29 mouse cellular contexts compared by ENCODE assay signal in genomic region chr6:32384937-32385336, GRCm38 (mm10).
DNase-seq lines count a peak whose midpoint lies in the region; ATAC-seq lines count a peak whose summit lies in the region.
"Had no signal": no experiment of that assay in that cellular context is flagged by ENCODE, and none has a peak within 500 bp of the region (broad histone marks: within the 10 kb centered on the region; RNA-seq: fewer than 3 reads in every experiment).

No protein-coding gene starts in this region.

- peak; percentile 23 to 26 for DNase-seq in cerebellum, adult 18-20 months
- DNase-seq in cerebellum, postnatal 4 days (ENCODE audit: low spot score in 2 of 2): no peak
- DNase-seq in frontal cortex, postnatal 36 days (ENCODE audit: low spot score in 2 of 2): no peak
- peak; percentile 67 for DNase-seq in midbrain, embryonic 14.5 days
- DNase-seq in brain, adult 2 months (ENCODE audit: low read depth, low spot score): peak; percentile 47
- no peak for DNase-seq in spleen, adult 12 weeks (ENCODE audit: low spot score)
- DNase-seq: adrenal gland, adult 2 months; adrenal gland, postnatal 36 days; embryo, embryonic 11 days; gastrocnemius, postnatal 25 days; heart, adult 18-20 months; heart, postnatal 36 days; kidney, adult 11 months; kidney, postnatal 14 days; liver; lung, adult 2 months; lung, postnatal 10 days; right cerebral cortex, postnatal 4 days; thymus, adult 2 months; thymus, postnatal 36 days had no signal

- WGBS in midbrain, embryonic 14.5 days: 47% methylated on average over 8 of the region's 8 CpGs
- WGBS in midbrain, embryonic 13.5 days: 76% methylated on average over 8 of the region's 8 CpGs

- H3K9me3 ChIP-seq in midbrain, embryonic 14.5 days (ENCODE audit: control insufficient read depth, low read length): no peaks in the 10 kb centered on the region
- no peaks in the 10 kb centered on the region for H3K9me3 ChIP-seq in midbrain, embryonic 13.5 days
- H3K9me3 ChIP-seq: embryonic facial prominence, embryonic 12.5 days had no signal

- H3K27ac ChIP-seq in midbrain, embryonic 14.5 days (replicated peaks; ENCODE audit: low read depth, low read length): peak overlapping the region; percentile 20; the same call in 1 of the 2 replicates
- no peak overlapping the region for H3K27ac ChIP-seq in midbrain, embryonic 13.5 days
- H3K27ac ChIP-seq: embryonic facial prominence, embryonic 12.5 days; hindbrain, embryonic 14.5 days; liver, embryonic 14.5 days; macrophage had no signal

- peak; percentile 35 for ATAC-seq in frontal cortex, adult (ENCODE audit: low TSS enrichment)
- ATAC-seq in midbrain, embryonic 14.5 days (ENCODE audit: low FRiP score, low TSS enrichment): no peak
- ATAC-seq in midbrain, embryonic 13.5 days: no peak; the same call in 1 of the 2 replicates
- ATAC-seq: activated CD4-positive, CD25-positive, alpha-beta regulatory T cell, adult 4 months; inflammation-experienced regulatory T-cells, adult 6 months had no signal

- no peaks in the 10 kb centered on the region for H3K27me3 ChIP-seq in midbrain, embryonic 14.5 days (ENCODE audit: control insufficient read depth, insufficient read depth, low read length)
- no peaks in the 10 kb centered on the region for H3K27me3 ChIP-seq in midbrain, embryonic 13.5 days
- H3K27me3 ChIP-seq: embryonic facial prominence, embryonic 12.5 days had no signal

- H3K4me2 ChIP-seq in midbrain, embryonic 14.5 days (ENCODE audit: low read length): no peak overlapping the region
- H3K4me2 ChIP-seq in midbrain, embryonic 13.5 days (replicated peaks): no peak overlapping the region
- H3K4me2 ChIP-seq: embryonic facial prominence, embryonic 12.5 days; heart, embryonic 11.5 days; hindbrain, embryonic 14.5 days had no signal

- no peak overlapping the region for H3K4me3 ChIP-seq in midbrain, embryonic 14.5 days (replicated peaks; ENCODE audit: low read depth, low read length)
- H3K4me3 ChIP-seq in midbrain, embryonic 13.5 days (replicated peaks): no peak overlapping the region
- H3K4me3 ChIP-seq: embryonic facial prominence, embryonic 12.5 days had no signal

- H3K36me3 ChIP-seq in midbrain, embryonic 14.5 days (ENCODE audit: control insufficient read depth, insufficient read depth, low read length): no peaks in the 10 kb centered on the region
- H3K36me3 ChIP-seq in midbrain, embryonic 13.5 days: no peaks in the 10 kb centered on the region
- H3K36me3 ChIP-seq: embryonic facial prominence, embryonic 12.5 days had no signal

- H3K4me1 ChIP-seq in midbrain, embryonic 14.5 days (ENCODE audit: control insufficient read depth, insufficient read depth, low read length): peaks cover 5% of the 10 kb centered on the region; the same call in 1 of the 2 replicates
- peaks cover 22% of the 10 kb centered on the region for H3K4me1 ChIP-seq in midbrain, embryonic 13.5 days (replicated peaks)

- no peak overlapping the region; the same call in 1 of the 2 replicates for H3K9ac ChIP-seq in midbrain, embryonic 14.5 days (replicated peaks; ENCODE audit: low read length)
- H3K9ac ChIP-seq in midbrain, embryonic 13.5 days (replicated peaks): no peak overlapping the region
- H3K9ac ChIP-seq: embryonic facial prominence, embryonic 12.5 days; hindbrain, embryonic 14.5 days; liver, embryonic 14.5 days had no signal

Comparison
In these comparisons a context has a peak if more than half of its experiments do, and no peak if none do; other contexts are left out.
1. DNase-seq: peak in cerebellum, adult 18-20 months (2 of 2), midbrain, embryonic 14.5 days (single experiment) and brain, adult 2 months (single experiment); none in cerebellum, postnatal 4 days (0 of 2), frontal cortex, postnatal 36 days (0 of 2) and spleen, adult 12 weeks (single experiment).